Mouse (Mus musculus) midbrain, embryonic 12.5 days (tissue): ENCODE results near the gene Pacs1. TPM values are rescaled to one million over a fixed set of nuclear protein-coding genes. Genes with fewer than 3 reads are reported as not detected.

Experiments
- ATAC-seq: fragments of 200-750 bp; cut with Nextera tagmentation; 2 replicates; pipeline ENCODE4 v1.8.0; 2017; ENCODE audit warnings: low read depth, moderate TSS enrichment, moderate library complexity; ENCODE audit not compliant: low FRiP score
- H3K27ac ChIP-seq: fragments of 300-500 bp; sonication (generic); replicated peaks from 2 replicates; pipeline ENCODE4 v1.5.1; 2016; ENCODE audit warnings: mild to moderate bottlenecking
- H3K27me3 ChIP-seq: fragments of 300-500 bp; sonication (generic); 2 replicates; pipeline ENCODE4 v1.6.1; 2016; ENCODE audit warnings: mild to moderate bottlenecking
- H3K36me3 ChIP-seq: fragments of 300-500 bp; sonication (generic); 2 replicates; pipeline ENCODE4 v1.6.1; 2016
- H3K4me1 ChIP-seq: fragments of 300-500 bp; sonication (generic); 2 replicates; pipeline ENCODE4 v1.6.1; 2016
- H3K4me2 ChIP-seq: fragments of 300-500 bp; sonication (generic); replicated peaks from 2 replicates; pipeline ENCODE4 v1.6.1; 2016; ENCODE audit warnings: mild to moderate bottlenecking, moderate library complexity
- H3K4me3 ChIP-seq: fragments of 300-500 bp; sonication (generic); 2 replicates; pipeline ENCODE4 v1.5.1; 2016; ENCODE audit warnings: mild to moderate bottlenecking
- H3K9ac ChIP-seq: fragments of 300-500 bp; sonication (generic); replicated peaks from 2 replicates; pipeline ENCODE4 v1.6.1; 2016; ENCODE audit warnings: mild to moderate bottlenecking, moderate library complexity
- H3K9me3 ChIP-seq: fragments of 300-500 bp; sonication (generic); 2 replicates; pipeline ENCODE4 v1.6.1; 2016; ENCODE audit warnings: mild to moderate bottlenecking
- whole genome bisulfite sequencing: fragments of 180-500 bp; shearing (Covaris S2); methylation state at CpG from one replicate; pipeline ENCODE4 v1.1.7; 2016; 5-methylcytosine and 5-hydroxymethylcytosine counted together
- polyA plus RNA-seq: library from polyadenylated mRNA; unstranded; fragments of >200 nt; fragmentation: Nextera tagmentation; extraction: Ambion mirVana; gene quantifications from 2 replicates; pipeline ENCODE4 v1.2.1, GENCODE M21; 2016

Pacs1 gene
- polyA plus RNA-seq, 1 experiment from 2014 or later, result 32.5 TPM

- Histone ChIP-seq H3K4me3 (peak within 1 kb of the TSS; percentile 88), H3K27ac (peak within 1 kb of the TSS; percentile 89), H3K4me2 (peak within 1 kb of the TSS; percentile 91), H3K36me3 (peaks cover 31% of the 10 kb centered on the region), H3K9ac (peak within 1 kb of the TSS; percentile 85), H3K27me3 (no peaks in the 10 kb centered on the region), H3K9me3 (no peaks in the 10 kb centered on the region), H3K4me1 (peaks cover 39% of the 10 kb centered on the region)
- ATAC-seq, result peak; percentile 93
- WGBS, result under 1% methylated on average over 46 of the region's 46 CpGs
These were observed 22.2 kb upstream of the Pacs1 start, which contains the start of gene Sf3b2 for GRCm38 (mm10) chr19:5294972-5295735. Sf3b2 (minus strand) TSS chr19:5295455.

- H3K36me3 ChIP-seq, result peaks cover 92% of the 10 kb centered on the region
- whole genome bisulfite sequencing, result 89% methylated on average over 8 of the region's 8 CpGs
These were observed 5.5 kb upstream of the Pacs1 start for GRCm38 (mm10) chr19:5278381-5278780.

GRCm38 (mm10) chr19:5277140-5277539 is 4.2 kb upstream of the Pacs1 start:
- H3K9ac ChIP-seq, result no peak overlapping the region
- H3K4me3 ChIP-seq, result no peak overlapping the region
- no peak overlapping the region for H3K27ac ChIP-seq
- H3K4me1 ChIP-seq, result peaks cover 12% of the 10 kb centered on the region
- no peaks in the 10 kb centered on the region for H3K27me3 ChIP-seq
- 89% methylated on average over 3 of the region's 3 CpGs for WGBS
- H3K4me2 ChIP-seq, result no peak overlapping the region
- no peaks in the 10 kb centered on the region for H3K9me3 ChIP-seq
- peaks cover 79% of the 10 kb centered on the region for H3K36me3 ChIP-seq
- ATAC-seq, result no peak

More at GRCm38 (mm10) chr19:5278381-5278780, 5.5 kb upstream of the Pacs1 start:
- H3K4me3 ChIP-seq, result no peak overlapping the region
- H3K9me3 ChIP-seq, result no peaks in the 10 kb centered on the region
- no peak overlapping the region for H3K4me2 ChIP-seq
- no peak overlapping the region for H3K9ac ChIP-seq
- H3K27ac ChIP-seq, result no peak overlapping the region
- ATAC-seq, result no peak
- no peaks in the 10 kb centered on the region for H3K27me3 ChIP-seq
- peaks cover 6% of the 10 kb centered on the region for H3K4me1 ChIP-seq

- 91% methylated on average over 2 of the region's 2 CpGs for WGBS
- Histone ChIP-seq H3K27me3 (no peaks in the 10 kb centered on the region), H3K4me3 (no peak overlapping the region), H3K9ac (no peak overlapping the region), H3K36me3 (peaks cover 73% of the 10 kb centered on the region), H3K4me2 (no peak overlapping the region), H3K27ac (no peak overlapping the region), H3K4me1 (peaks cover 18% of the 10 kb centered on the region), H3K9me3 (no peaks in the 10 kb centered on the region)
- ATAC-seq, result no peak
These were observed 3.6 kb upstream of the Pacs1 start for GRCm38 (mm10) chr19:5276531-5276930.

GRCm38 (mm10) chr19:5275736-5276135 is 2.8 kb upstream of the Pacs1 start:
- Histone ChIP-seq H3K4me2 (no peak overlapping the region), H3K9ac (no peak overlapping the region), H3K4me3 (no peak overlapping the region), H3K4me1 (peaks cover 24% of the 10 kb centered on the region), H3K27ac (no peak overlapping the region), H3K9me3 (no peaks in the 10 kb centered on the region), H3K36me3 (peaks cover 66% of the 10 kb centered on the region), H3K27me3 (no peaks in the 10 kb centered on the region)
- ATAC-seq, result no peak
- 97% methylated on average over 5 of the region's 5 CpGs for WGBS

- ATAC-seq, result no peak
- Histone ChIP-seq H3K9me3 (no peaks in the 10 kb centered on the region), H3K9ac (no peak overlapping the region; the same call in 1 of the 2 replicates), H3K27me3 (no peaks in the 10 kb centered on the region), H3K27ac (0 out of 2 replicates have a peak overlapping the region, but pooled peaks have one; percentile 30), H3K4me1 (peaks cover 31% of the 10 kb centered on the region), H3K4me3 (no peak overlapping the region), H3K36me3 (peaks cover 58% of the 10 kb centered on the region), H3K4me2 (no peak overlapping the region)
- 93% methylated on average over 13 of the region's 13 CpGs for WGBS
These were observed 1.7 kb upstream of the Pacs1 start for GRCm38 (mm10) chr19:5274641-5275040.

GRCm38 (mm10) chr19:5273916-5274315 is 997 bp upstream of the Pacs1 start:
- Histone ChIP-seq H3K4me3 (no peak overlapping the region), H3K9ac (no peak overlapping the region; the same call in 1 of the 2 replicates), H3K4me2 (peak overlapping the region; percentile 89; the same call in 1 of the 2 replicates), H3K4me1 (peaks cover 33% of the 10 kb centered on the region), H3K9me3 (no peaks in the 10 kb centered on the region), H3K27ac (peak overlapping the region; percentile 89), H3K36me3 (peaks cover 51% of the 10 kb centered on the region), H3K27me3 (no peaks in the 10 kb centered on the region)
- WGBS, result 78% methylated on average over 4 of the region's 4 CpGs
- ATAC-seq, result no peak

- peak; percentile 61 for ATAC-seq
- Histone ChIP-seq H3K27me3 (no peaks in the 10 kb centered on the region), H3K4me1 (peaks cover 33% of the 10 kb centered on the region), H3K9ac (peak overlapping the region; percentile 94), H3K4me2 (peak overlapping the region; percentile 89), H3K9me3 (no peaks in the 10 kb centered on the region), H3K4me3 (peak overlapping the region; percentile 94), H3K27ac (peak overlapping the region; percentile 89), H3K36me3 (peaks cover 35% of the 10 kb centered on the region)
- WGBS, result 1% methylated on average over 27 of the region's 30 CpGs
These were observed 558 bp downstream of the Pacs1 start for GRCm38 (mm10) chr19:5272326-5272795.

- Histone ChIP-seq H3K9ac (no peak overlapping the region), H3K4me1 (peaks cover 33% of the 10 kb centered on the region), H3K27ac (no peak overlapping the region), H3K9me3 (no peaks in the 10 kb centered on the region), H3K27me3 (no peaks in the 10 kb centered on the region), H3K4me2 (peak overlapping the region; percentile 89), H3K4me3 (peak overlapping the region; percentile 94; the same call in 1 of the 2 replicates), H3K36me3 (peaks cover 28% of the 10 kb centered on the region)
- 39% methylated on average over 1 of the region's 1 CpGs for WGBS
- ATAC-seq, result no peak
These were observed 1.5 kb downstream of the Pacs1 start for GRCm38 (mm10) chr19:5271430-5271829.

GRCm38 (mm10) chr19:5269392-5269791 is 3.5 kb downstream of the Pacs1 start:
- ATAC-seq, result no peak
- WGBS, result 91% methylated on average over 5 of the region's 5 CpGs

GRCm38 (mm10) chr19:5268875-5269274 is 4.0 kb downstream of the Pacs1 start:
- Histone ChIP-seq H3K4me1 (peaks cover 32% of the 10 kb centered on the region), H3K27ac (no peak overlapping the region), H3K4me3 (no peak overlapping the region), H3K9ac (no peak overlapping the region), H3K4me2 (no peak overlapping the region), H3K36me3 (peaks cover 3% of the 10 kb centered on the region), H3K9me3 (no peaks in the 10 kb centered on the region), H3K27me3 (no peaks in the 10 kb centered on the region)
- ATAC-seq, result no peak
- 87% methylated on average over 3 of the region's 3 CpGs for WGBS

More at GRCm38 (mm10) chr19:5269392-5269791, 3.5 kb downstream of the Pacs1 start:
- no peak overlapping the region for H3K4me3 ChIP-seq
- H3K27ac ChIP-seq, result no peak overlapping the region
- H3K27me3 ChIP-seq, result no peaks in the 10 kb centered on the region
- no peak overlapping the region for H3K4me2 ChIP-seq
- no peak overlapping the region for H3K9ac ChIP-seq
- peaks cover 8% of the 10 kb centered on the region for H3K36me3 ChIP-seq
- H3K4me1 ChIP-seq, result peaks cover 33% of the 10 kb centered on the region
- no peaks in the 10 kb centered on the region for H3K9me3 ChIP-seq

GRCm38 (mm10) chr19:5268017-5268416 is 4.9 kb downstream of the Pacs1 start:
- H3K36me3 ChIP-seq, result no peaks in the 10 kb centered on the region
- no peaks in the 10 kb centered on the region for H3K27me3 ChIP-seq
- H3K4me1 ChIP-seq, result peaks cover 25% of the 10 kb centered on the region
- H3K27ac ChIP-seq, result no peak overlapping the region
- ATAC-seq, result no peak
- H3K4me2 ChIP-seq, result no peak overlapping the region
- no peaks in the 10 kb centered on the region for H3K9me3 ChIP-seq
- no peak overlapping the region for H3K4me3 ChIP-seq
- no peak overlapping the region for H3K9ac ChIP-seq
